Mouse (Mus musculus) mesoderm, embryonic 11.5 days (tissue): Measurements from ENCODE around the gene Wdr89.
A peak's percentile ranks its signal among the peaks of the same experiment; 100 is the strongest.
"Not testable (repeated sequence)": the region's sequence is repeated elsewhere in the genome, so short reads cannot be mapped to it uniquely, and the experiment has no call there.

Experiments
- DNase-seq: peaks from one replicate; pipeline ENCODE4 v3.0.0-alpha.2; 2012; ENCODE audit warnings: low read depth, low spot score

Gene Wdr89

DNA sequence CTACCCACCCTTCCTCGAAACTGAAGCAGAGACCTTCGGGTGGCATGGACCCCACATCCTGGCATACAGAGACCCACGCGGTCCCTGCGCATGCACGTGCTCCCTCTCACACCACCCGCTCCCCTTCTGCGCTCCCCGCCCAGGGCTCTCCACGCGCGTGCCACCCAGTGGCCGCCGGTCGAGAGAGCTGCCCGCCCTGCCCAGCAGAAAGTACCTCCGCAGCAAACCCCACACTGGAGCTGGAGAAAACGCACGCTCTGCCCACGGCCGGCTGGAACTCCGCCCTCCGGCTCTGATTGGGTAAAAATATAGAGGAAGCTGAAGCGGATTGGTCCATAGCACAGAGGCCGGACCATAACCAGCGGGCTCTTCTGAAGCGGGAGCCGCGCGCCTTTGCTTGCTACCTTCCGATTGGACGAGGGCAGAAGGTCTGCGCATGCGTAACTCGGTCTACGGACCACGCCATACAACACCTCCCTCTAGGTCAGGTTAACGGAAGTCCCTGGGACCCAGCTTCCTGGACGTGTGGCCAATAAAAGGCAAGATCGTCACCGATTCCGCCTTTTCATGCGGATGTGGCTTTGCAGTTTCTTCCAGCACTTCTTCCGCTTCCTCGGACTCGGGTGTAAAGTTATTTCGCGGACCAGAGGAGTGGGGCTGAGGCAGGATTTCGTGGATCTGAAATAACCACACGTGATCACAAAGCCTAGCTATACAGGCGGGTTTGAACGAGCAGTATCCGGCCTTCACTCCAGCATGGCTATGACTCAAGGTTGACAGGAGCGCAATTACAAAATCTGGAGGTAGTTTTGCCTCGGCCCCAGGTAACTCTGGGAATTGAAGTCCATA lies at the start of gene Wdr89:
Gene Wdr89, minus strand, starts transcription at position 280 of the 849 bp plus-strand sequence.
- DNase-seq: peak; percentile 100

DNA sequence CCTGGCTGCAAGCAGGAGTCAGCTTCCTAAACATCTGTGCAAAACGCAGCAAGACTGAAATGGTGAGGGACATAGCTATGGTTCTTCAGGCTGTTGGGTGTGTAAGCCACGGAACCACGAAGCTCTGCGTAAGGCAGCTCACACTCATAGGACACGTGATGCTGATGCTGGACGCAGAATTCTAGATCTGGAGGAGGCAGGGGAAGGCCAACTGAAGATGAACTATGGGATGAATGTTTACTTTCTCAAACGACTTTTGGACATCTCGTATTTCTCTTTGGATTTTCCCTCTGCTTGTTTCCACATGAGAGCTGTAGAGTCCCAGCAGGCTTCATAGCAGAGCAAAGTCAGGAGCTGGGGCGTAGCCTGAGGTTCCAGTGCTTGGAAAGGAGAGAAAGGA lies 44.3 kb upstream of the Wdr89 start:
- DNase-seq: no peak

DNA sequence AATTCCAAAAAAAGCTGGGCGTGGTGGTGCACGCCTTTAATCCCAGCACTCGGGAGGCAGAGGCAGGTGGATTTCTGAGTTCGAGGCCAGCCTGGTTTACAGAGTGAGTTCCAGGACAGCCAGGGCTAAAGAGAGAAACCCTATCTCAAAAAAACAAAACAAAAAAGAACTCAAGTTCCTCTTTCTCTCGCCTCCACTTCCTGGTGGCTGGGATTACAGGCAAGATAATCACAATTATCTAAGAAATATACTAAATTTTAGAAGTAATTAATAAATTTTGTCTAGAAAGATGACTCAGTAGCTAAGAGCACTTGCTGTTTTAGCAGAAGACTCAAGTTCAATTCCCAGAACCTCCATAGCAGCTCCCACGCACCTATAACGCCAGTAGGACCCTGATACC lies 43.6 kb upstream of the Wdr89 start:
- DNase-seq: not testable (repeated sequence)

DNA sequence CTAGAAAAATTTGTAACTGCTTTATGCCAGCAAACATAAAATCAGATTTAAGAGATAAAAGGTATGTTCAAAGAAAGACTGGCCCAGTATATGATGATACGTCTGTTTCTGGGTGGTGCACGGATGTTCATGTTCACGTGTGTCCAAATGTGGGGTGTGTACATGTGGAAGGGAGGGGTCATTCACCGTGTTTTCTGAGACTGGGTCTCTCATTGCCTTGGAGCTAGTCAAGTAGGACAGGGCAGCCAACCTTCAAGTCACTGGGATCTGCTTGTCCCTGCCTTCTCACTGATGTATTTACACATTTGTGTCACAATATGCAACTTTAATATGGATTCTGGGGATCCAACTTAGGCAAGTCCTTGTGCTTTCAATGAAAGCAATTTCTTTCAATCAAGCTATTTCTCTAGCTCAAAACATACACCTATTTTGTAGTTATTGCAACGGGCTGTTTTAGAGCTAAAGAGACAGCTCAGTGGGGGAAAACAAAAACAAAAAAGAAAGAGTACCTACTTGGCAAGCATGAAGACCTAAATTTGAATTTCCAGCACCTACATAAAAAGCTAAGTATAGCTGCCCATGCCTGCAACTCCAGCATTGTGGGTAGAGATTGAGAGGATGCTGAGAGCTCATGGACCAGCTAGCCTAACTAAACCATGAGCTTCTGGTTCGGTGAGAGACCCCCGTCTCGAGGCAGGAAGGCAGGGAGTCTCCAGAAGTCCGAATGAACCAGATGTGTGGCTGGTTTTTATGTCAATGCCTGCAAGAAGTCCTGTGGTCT lies 41.4 kb upstream of the Wdr89 start:
- DNase-seq: no peak

DNA sequence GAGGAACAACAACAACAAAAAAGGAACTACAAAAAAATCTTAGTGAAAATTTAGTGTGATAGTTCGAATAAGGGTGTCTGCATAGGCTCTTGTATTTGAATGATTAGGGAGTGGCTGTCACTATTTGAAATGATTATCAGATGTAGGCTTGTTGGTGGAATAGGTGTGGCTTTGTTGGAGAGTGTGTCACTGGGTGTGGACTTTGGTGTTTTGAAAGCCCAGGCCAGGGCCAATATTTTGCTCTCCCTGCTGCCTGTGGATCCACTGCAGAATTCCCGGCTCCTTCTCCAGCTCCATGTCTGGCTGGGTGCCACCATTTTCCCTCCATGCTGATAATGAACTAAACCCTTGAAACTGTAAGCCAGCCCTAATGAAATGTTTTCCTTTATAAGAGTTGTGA lies 40.2 kb upstream of the Wdr89 start:
- no peak for DNase-seq

DNA sequence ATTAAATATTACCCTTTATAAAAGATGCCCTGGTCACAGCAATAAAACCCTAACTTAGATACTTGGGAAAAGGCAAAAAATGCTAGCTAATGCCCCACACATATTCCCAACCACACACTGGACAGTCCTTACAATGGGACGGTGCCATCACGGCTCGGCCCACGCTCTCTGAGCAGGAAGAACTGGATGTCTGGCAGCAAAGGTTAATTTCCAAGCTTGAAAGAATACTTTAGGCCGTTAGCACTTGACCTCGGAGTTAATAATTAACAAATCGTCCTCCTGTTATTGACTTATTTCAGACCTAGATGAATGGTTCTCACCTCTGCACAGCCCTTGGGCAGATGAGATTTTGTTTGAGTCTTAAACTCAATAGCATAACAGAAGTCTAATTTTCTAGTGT lies 37.3 kb upstream of the Wdr89 start:
- DNase-seq: no peak

DNA sequence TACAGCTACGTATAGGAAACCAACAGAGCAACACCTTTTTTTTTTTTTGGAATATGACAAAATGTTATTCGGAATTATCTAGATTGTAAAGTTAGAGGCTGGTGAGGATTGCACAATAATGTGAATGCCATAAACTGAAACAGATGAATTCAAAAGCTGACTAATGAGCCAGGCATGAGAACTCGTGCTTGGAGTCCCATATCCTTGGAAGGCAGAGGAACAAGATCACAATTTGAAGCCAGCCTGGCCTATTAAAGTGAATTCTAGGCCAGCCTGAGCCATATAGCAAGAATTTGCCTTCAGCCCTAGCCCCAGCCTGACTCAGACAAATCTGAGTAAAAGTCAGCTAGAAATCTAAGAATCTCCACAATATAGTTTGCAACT lies 33.4 kb upstream of the Wdr89 start:
- no peak for DNase-seq

DNA sequence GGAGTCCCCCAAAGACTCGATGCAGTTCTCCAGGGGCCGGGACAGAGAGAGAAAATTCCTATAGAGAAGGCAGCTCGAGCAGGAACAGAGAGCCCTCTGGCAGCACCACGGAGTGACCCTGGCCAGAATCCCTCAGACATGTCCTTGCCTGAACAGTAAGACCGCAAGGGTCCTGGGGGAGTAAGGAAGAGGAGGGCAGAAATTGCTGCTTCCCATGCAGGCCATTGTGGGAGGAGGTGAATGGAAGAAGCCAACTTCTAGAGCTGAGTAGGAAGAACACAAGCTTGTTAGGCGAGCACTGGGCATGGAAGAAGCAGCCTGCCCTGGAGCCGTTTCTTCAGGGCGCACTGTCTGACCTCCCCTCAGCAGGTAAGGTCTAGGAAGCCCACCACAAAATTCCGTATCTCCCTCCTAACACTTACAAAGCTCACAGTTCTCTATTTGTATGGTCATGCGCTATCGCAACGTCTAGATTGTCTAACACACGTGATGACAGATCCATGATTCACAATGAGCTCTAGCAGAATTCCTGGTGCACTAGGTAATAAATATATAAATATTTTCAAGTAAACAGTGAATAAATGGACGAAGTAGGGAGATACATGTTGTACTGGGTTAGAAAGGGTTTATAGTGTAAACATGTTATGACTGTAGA lies 32.9 kb upstream of the Wdr89 start:
- DNase-seq: no peak

DNA sequence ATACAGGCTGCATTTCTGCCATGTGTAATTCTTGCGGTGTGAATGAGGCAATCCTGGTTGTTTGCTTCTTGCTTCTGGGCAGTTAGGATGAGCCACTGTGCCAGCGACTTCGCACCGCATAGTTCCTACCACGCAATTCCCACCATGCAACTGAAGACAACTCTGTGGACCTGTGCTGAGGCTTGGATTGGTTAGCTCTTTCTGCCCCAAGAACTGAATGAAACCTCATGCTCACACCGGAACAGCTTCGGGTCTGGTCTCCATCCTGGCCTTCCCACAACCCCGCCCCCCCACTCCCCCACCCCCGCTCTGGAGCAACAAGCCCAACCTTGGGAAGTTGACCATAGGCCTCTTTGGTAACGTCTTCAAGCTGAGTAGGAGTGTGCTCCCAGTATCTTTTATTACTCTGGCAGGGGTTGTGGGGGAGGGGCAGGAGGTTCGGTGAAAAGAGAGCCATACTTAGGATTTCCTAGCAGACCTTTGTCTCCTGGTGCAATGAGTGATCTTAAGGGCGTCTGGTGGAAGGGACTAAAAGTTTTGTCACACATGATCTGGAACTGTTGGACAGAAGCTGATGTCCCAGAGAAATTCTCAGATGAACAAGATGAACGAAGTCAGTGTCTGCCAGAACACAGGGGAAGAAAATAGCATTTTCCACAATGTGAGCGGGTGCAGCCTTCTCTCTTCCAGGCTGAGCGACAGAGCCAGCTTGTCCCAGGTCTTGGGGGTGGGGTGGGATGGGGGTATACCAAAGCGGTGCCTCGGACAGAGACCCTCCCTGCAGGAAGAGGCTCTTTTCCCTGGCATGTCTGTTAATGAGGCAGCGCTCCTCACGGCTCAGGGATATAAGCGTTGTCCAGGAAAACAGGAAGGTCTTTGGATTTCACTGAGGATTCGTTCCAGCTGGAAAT lies 32.1 kb upstream of the Wdr89 start:
- DNase-seq: peak; percentile 33

DNA sequence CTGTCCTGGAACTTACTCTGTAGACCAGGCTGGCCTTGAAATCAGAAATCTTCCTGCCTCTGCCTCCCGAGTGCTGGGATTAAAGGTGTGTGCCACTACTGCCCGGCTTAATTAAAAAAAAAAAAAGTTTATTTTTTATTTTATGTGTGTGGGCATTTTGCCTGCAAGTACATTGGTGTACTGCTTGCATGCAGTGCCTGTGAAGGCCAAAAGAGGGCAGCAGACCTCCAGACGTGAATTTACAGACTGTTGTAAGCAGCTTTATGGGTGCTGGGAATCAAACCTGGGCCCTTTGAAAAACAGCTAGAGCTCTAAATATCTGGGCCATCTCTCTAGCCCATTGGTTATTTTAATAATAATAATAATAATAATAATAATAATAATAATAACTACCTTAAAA lies 29.4 kb upstream of the Wdr89 start:
- DNase-seq: no peak

DNA sequence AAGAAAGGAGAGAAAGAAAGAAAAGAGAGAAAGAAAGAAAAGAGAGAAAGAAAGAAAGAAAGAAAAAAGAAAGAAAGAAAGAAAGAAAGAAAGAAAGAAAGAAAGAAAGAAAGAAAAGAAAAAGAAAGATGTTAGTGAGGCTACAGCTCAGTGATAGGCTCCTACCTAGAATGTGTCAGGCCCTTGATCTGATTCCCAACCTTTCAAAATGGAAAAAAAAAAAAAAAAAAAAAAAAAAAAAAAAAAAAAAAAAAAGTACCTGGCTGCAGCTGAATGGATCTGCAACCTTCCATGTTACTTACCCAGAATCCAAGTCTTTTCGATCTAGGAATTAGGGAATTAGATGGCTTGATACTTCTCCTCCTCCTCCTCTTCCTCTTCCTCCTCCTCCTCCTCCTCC lies 26.5 kb upstream of the Wdr89 start:
- not testable (repeated sequence) for DNase-seq

DNA sequence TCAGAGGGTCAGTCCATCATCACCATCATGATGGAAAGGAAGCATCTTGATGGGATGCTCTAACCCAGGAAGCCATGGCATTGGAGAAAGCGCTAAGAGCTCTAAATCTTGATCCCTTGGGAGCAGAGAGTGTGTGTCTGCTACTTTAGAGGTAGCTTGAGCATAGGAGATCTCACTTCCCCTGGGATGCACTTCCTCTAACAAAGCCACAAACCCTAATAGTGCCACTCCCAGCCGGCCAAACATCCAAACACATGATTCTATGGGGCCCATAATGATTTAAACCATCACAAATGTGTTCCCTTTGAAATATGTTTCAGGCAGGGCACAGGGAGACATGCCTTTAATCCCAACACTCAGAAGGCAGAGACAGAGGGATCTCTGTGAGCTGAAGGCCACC lies 19.7 kb upstream of the Wdr89 start:
- DNase-seq: no peak

DNA sequence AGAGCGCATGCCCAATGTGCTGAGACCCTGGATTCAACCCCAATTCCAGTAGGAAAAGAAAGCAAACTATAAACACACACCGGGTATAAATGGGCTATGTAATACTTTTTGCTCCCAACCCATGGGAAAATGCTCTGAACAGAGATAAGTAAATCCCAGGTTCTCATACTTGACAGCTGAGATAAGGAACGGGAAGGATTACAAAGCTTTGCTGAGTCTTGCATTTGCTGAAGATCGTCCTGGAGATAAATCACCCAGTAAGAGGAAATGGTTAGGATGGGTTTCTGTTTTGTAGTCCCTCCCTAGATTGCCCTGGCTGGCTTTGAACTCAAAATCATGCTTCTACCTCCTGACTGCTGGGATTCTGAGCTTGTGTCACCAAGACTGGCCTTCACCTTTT lies 18.0 kb upstream of the Wdr89 start:
- DNase-seq: no peak

DNA sequence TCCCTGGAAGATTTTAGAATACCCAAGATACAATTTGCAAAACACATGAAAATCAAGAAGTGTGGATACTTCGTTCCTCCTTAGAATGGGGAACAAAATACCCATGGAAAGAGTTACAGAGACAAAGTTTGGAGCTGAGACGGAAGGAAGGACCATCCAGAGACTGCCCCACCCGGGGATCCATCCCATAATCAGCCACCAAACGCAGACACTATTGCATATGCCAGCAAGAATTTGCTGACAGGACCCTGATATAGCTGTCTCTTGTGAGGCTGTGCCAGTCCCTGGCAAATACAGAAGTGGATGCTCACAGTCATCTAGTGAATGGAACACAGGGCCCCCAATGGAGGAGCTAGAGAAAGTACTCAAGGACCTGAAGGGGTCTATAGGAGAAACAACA lies 14.7 kb upstream of the Wdr89 start:
- DNase-seq: not testable (repeated sequence)

DNA sequence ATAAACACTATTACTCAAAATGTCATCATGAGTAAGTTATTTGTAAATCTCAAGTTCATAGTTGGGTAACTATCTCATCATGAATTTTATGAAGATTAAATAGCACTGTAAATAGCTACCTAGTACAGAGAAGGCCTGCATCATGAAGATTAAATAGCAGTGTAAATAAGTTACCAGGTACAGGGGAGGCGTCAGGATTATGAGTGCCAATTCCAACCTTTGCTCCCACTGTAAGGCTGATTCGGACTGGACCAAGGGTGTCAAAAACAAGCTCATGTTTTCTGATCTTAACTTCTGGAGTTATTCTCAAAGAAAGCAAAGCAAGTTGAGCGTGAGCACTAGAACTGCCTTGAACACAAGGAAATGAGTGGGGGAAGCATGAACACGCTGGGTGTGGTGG lies 14.3 kb upstream of the Wdr89 start:
- no peak for DNase-seq

DNA sequence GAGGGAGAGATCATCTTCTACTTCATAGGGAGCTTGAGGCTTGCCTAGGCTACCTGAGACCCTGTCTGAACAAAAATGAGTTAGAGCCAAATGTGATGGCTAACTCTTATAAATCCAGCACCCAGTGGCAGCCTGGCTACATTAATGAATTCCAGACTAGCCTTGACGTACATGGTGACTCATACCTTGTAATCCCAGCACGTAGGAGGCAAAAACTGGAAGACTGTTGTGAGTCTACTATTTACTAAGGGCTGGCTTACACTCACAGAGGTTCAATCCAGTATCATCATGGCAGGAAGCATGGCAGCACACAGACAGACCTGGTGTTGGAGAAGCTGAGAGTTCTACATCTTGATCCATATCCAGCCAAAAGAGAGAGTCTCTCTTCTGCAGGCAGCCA lies 13.5 kb upstream of the Wdr89 start:
- no peak for DNase-seq

DNA sequence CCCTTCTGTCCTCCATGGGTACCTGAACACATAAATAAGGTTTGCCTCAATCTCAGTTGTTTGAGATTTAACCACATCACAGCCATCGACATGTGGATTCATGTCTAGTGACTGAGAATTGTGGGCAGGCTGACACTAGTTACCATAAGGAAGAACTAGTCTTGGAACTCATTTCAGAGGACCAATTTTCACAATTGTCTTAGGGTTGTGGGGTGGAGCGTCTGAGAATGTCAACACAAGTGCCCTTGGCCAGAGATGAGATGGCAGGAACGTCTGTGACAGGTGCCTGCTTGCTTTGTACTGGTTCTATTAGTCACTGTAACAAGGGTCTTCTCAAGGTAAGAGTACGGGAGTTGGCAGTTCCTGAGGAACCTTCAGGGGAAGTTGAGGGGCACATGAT lies 11.8 kb upstream of the Wdr89 start:
- no peak for DNase-seq

DNA sequence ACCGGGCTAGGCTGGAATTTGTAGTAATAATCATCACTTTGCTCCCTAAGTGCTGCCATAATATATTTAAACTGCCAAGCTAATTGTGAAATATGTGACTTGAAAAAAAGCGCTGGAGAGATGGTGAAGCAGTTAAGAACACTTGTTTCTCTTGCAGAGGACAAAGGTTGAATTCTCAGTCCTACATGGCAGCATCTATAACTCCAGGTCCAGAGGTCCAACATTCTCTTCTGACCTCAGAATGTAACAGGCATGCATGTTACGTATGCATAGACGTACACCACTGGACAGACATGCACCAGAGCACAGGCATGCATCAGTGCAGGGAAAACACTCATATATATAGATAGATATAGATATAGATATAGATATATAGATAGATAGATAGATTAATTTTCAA lies 9.1 kb upstream of the Wdr89 start:
- no peak for DNase-seq

DNA sequence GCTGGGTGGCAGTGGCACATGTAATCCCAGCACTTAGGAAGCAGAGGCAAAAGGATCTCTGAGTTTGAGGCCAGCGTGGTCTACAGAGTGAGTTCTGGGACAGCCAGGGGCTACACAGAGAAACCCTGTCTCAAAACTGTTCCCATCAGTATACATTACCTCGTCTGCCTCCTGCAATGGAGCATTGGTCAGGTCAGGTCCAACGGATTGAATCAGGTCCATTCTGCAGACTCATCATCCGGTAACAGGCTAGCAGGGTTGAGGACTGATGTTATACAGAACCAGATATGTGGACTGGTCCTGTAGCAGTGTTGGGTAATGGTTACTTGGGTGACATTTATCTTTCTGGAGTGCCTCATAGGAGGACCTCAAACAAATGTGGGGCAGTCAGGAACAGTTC lies 3.3 kb upstream of the Wdr89 start:
- no peak for DNase-seq

DNA sequence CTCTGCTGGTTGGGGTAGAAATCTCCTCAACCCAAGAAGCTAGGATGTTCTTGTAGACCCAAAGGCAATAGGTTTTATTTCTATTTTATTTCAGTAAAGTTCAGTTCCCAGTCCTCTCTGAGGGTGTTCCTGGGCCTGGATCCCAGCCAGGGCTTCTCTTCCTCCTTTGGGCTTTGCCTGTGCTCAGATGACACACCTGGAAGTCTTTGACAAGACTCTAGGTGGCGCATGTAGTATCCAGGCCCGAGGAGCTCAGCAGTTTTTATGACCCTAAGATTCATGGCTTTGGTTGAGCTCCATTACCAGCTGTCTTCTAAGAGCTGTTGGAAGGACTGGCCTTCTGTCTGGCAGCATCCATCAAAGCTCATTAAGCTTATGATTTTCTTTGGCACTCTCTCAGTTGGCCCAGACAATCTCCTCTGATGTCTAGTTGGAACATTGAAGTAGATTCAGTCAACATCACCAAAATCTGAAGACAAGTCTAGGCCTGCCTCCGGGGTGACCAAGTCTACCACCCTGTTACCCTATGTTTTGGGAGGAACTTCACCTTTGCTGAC lies 2.5 kb upstream of the Wdr89 start:
- no peak for DNase-seq

DNA sequence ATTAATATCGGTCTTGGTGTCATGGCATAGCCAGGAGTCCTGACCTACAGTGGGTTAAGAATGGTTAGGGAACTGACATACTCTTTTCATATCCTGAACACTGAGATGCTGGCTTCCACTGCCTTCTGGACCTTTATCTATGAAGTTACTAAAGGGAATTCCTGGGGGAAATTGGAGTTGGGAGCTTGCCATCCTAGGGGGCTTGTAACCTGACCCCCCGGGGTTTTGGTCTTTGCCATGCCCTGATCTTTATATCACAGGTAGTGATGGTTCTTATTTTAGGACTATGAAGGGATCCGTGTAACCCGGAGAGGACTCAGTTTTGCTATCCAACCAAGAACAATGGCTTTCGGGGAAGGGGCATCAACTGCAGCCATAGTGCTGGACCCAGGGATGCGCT lies 1.3 kb upstream of the Wdr89 start:
- DNase-seq: no peak
